Mouse (Mus musculus): Measurements from ENCODE around the gene Scgb2a2. TPM values are rescaled to one million over a fixed set of nuclear protein-coding genes. Genes with fewer than 3 reads are reported as not detected.
A peak's percentile ranks its signal among the peaks of the same experiment; 100 is the strongest.
"Not testable (repeated sequence)": the region's sequence is repeated elsewhere in the genome, so short reads cannot be mapped to it uniquely, and the experiment has no call there.

Gene Scgb2a2
- not detected in 2 replicates for polyA plus RNA-seq (2014; fragmentation: Nextera tagmentation; extraction: Ambion mirVana)

DNA sequence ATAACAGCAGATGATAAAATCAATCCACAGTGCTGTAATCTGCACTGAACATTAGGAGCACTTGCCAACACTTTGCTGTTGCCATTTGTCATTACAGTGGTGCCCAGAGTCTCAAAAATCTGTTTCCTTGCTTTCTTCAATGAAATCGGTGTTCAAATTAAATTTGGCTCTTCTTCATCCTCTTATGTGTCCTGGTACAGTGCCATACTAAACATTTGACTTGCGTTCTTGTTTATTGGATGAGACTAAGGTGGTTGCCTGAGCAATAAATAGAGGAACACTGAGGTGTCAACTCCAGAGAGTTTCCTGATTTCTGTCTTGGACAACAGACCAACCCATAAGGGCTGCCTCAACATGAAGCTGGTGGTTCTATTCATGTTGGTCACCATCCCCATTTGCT is at the start of gene Scgb2a2:
Gene Scgb2a2, plus strand, starts transcription at position 301 of the 400 bp plus-strand sequence.
- H3K9ac ChIP-seq (ENCODE audit: low read length), result no peak within 1 kb of the TSS
- no peak within 1 kb of the TSS for H3K4me2 ChIP-seq
- H3K9me3 ChIP-seq (ENCODE audit: control insufficient read depth, low read length), result no peaks in the 10 kb centered on the region
- ATAC-seq (ENCODE audit: low FRiP score) (no peak), DNase-seq (ENCODE audit: low spot score, missing footprints) (peak; percentile 21)
- H3K4me3 ChIP-seq (ENCODE audit: low read depth, low read length), result no peak within 1 kb of the TSS
- H3K4me1 ChIP-seq (ENCODE audit: control insufficient read depth, insufficient read depth, low read length), result no peaks in the 10 kb centered on the region
- no peak within 1 kb of the TSS for H3K27ac ChIP-seq (ENCODE audit: low read depth, low read length)
- H3K36me3 ChIP-seq (ENCODE audit: control insufficient read depth, insufficient read depth, low read length), result no peaks in the 10 kb centered on the region
- 87% methylated on average over 2 of the region's 2 CpGs for WGBS
- H3K27me3 ChIP-seq (ENCODE audit: control insufficient read depth, insufficient read depth, low read length), result no peaks in the 10 kb centered on the region

- not testable (repeated sequence) for H3K27ac ChIP-seq (ENCODE audit: low read depth, low read length); H3K9ac ChIP-seq (ENCODE audit: low read length); H3K36me3 ChIP-seq (ENCODE audit: control insufficient read depth, insufficient read depth, low read length); H3K9me3 ChIP-seq (ENCODE audit: control insufficient read depth, low read length); H3K4me1 ChIP-seq (ENCODE audit: control insufficient read depth, insufficient read depth, low read length); H3K27me3 ChIP-seq (ENCODE audit: control insufficient read depth, insufficient read depth, low read length)
- DNase-seq (ENCODE audit: low spot score, missing footprints), result peak; percentile 90
- ATAC-seq (ENCODE audit: low FRiP score), result peak; percentile 93
- 0 out of 2 replicates have a peak overlapping the region, but pooled peaks have one; percentile 23 for H3K4me2 ChIP-seq
- H3K4me3 ChIP-seq (ENCODE audit: low read depth, low read length), result peak overlapping the region; percentile 18; the same call in 1 of the 2 replicates
- 13% methylated on average over 18 of the region's 21 CpGs for WGBS
Observed at GRCm38 (mm10) chr19:9836581-9837340, 10.6 kb upstream of the Scgb2a2 start.

DNA sequence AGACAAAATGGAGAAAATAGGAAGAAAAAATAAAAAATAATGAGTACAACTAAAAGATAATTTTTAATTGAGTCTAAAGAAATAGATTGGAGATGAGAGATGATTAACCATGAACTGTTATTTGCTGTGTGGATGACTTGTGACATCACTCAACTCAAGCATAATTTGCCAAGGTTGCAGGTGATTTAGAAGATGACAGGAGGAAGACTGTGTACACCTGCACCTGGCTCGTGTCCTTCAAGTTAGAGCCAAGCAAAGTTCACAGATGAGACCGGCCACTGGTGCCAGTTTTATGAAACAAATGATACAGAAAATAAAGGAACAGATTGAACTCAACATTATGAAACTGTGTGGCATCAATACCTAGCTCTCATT is 10.0 kb upstream of the Scgb2a2 start:
- Histone ChIP-seq H3K4me3 (ENCODE audit: low read depth, low read length) (no peak overlapping the region), H3K27ac (ENCODE audit: low read depth, low read length) (no peak overlapping the region), H3K27me3 (ENCODE audit: control insufficient read depth, insufficient read depth, low read length) (no peaks in the 10 kb centered on the region), H3K9ac (ENCODE audit: low read length) (no peak overlapping the region), H3K4me1 (ENCODE audit: control insufficient read depth, insufficient read depth, low read length) (no peaks in the 10 kb centered on the region), H3K36me3 (ENCODE audit: control insufficient read depth, insufficient read depth, low read length) (no peaks in the 10 kb centered on the region), H3K4me2 (no peak overlapping the region), H3K9me3 (ENCODE audit: control insufficient read depth, low read length) (no peaks in the 10 kb centered on the region)
- peak; percentile 72 for ATAC-seq (ENCODE audit: low FRiP score)
- 67% methylated on average over 2 of the region's 2 CpGs for WGBS
- DNase-seq (ENCODE audit: low spot score, missing footprints), result no peak

DNA sequence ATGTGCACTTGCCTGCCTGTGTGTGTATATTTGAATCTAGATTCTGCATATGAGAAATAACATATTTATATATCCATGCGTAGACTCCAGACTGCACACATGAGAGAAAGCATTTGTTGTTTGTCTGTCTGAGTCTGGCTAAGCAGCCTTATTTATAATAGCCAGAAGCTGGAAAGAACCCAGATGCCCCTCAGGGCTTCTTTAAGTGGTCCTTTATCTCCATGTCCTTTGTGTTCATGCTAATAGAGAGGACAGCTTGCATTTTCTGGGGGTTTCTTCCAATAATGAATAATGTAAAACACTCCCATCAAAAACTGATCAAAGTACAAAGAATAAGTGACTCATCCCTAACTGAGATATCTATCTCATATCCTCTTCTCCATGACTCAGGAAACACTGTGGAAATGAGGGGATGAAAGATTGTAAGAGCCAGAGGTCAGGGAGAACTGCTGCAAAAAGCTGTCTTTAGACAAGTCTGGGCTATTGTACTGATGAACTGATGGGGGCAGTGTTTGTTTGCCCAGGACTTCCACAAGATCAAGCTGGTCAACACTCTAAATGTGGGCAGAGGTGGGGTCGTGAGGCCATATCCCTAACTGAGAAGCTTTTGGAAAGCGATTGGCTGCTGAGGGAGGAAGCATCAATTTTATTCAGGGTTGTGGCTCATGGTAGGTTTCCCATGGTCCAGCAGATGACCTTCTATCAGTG is 2.2 kb downstream of the Scgb2a2 start:
- not testable (repeated sequence) for H3K27ac ChIP-seq (ENCODE audit: low read depth, low read length)
- ATAC-seq (ENCODE audit: low FRiP score), result peak; percentile 62; the same call in 1 of the 2 replicates

DNA sequence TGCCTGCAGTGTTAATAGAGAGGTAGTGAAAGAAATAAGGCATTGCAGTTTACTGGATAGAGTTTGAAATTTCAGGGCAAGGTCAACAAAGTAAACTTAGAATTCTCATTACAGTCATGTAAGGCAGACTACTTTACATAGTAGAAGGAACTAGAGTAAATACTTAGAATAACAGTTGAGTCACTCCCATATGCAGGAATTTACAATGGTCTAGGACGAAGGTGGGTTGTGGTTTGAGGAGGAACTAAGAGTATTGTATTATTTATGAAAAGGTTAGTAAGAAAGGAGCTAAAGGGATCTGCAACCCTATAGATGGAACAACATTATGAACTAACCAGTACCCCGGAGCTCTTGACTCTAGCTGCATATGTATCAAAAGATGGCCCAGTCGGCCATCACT is 13.5 kb downstream of the Scgb2a2 start:
- not testable (repeated sequence) for ATAC-seq (ENCODE audit: low FRiP score)

More for the DNA sequence above, 2.2 kb downstream of the Scgb2a2 start:
- H3K4me1 ChIP-seq (ENCODE audit: control insufficient read depth, insufficient read depth, low read length); H3K9ac ChIP-seq (ENCODE audit: low read length); H3K4me2 ChIP-seq; H3K27me3 ChIP-seq (ENCODE audit: control insufficient read depth, insufficient read depth, low read length); H3K36me3 ChIP-seq (ENCODE audit: control insufficient read depth, insufficient read depth, low read length); H3K4me3 ChIP-seq (ENCODE audit: low read depth, low read length); H3K9me3 ChIP-seq (ENCODE audit: control insufficient read depth, low read length): not testable (repeated sequence)
- peak; percentile 56 for DNase-seq (ENCODE audit: low spot score, missing footprints)
- WGBS, result 52% methylated on average over 3 of the region's 3 CpGs

GRCm38 (mm10) chr19:9864856-9865255 is 17.5 kb downstream of the Scgb2a2 start:
- Histone ChIP-seq H3K9me3 (ENCODE audit: control insufficient read depth, low read length) (no peaks in the 10 kb centered on the region), H3K4me3 (ENCODE audit: low read depth, low read length) (no peak overlapping the region), H3K27ac (ENCODE audit: low read depth, low read length) (no peak overlapping the region), H3K9ac (ENCODE audit: low read length) (no peak overlapping the region), H3K4me1 (ENCODE audit: control insufficient read depth, insufficient read depth, low read length) (no peaks in the 10 kb centered on the region), H3K36me3 (ENCODE audit: control insufficient read depth, insufficient read depth, low read length) (no peaks in the 10 kb centered on the region), H3K27me3 (ENCODE audit: control insufficient read depth, insufficient read depth, low read length) (no peaks in the 10 kb centered on the region), H3K4me2 (no peak overlapping the region)
- WGBS, result 92% methylated on average over 1 of the region's 1 CpGs
- ATAC-seq (ENCODE audit: low FRiP score), result no peak
- DNase-seq (ENCODE audit: low spot score, missing footprints), result peak; percentile 19

More for the DNA sequence above, 13.5 kb downstream of the Scgb2a2 start:
- H3K4me3 ChIP-seq (ENCODE audit: low read depth, low read length); DNase-seq (ENCODE audit: low spot score, missing footprints); H3K27me3 ChIP-seq (ENCODE audit: control insufficient read depth, insufficient read depth, low read length); H3K4me2 ChIP-seq; H3K9me3 ChIP-seq (ENCODE audit: control insufficient read depth, low read length); H3K9ac ChIP-seq (ENCODE audit: low read length); H3K36me3 ChIP-seq (ENCODE audit: control insufficient read depth, insufficient read depth, low read length); H3K27ac ChIP-seq (ENCODE audit: low read depth, low read length); H3K4me1 ChIP-seq (ENCODE audit: control insufficient read depth, insufficient read depth, low read length): not testable (repeated sequence)
- WGBS, result 91% methylated on average over 2 of the region's 3 CpGs

GRCm38 (mm10) chr19:9865466-9865865 is 18.1 kb downstream of the Scgb2a2 start:
- Histone ChIP-seq H3K4me1 (ENCODE audit: control insufficient read depth, insufficient read depth, low read length) (no peaks in the 10 kb centered on the region), H3K9ac (ENCODE audit: low read length) (no peak overlapping the region), H3K4me3 (ENCODE audit: low read depth, low read length) (no peak overlapping the region), H3K9me3 (ENCODE audit: control insufficient read depth, low read length) (no peaks in the 10 kb centered on the region), H3K27me3 (ENCODE audit: control insufficient read depth, insufficient read depth, low read length) (no peaks in the 10 kb centered on the region), H3K4me2 (no peak overlapping the region), H3K27ac (ENCODE audit: low read depth, low read length) (no peak overlapping the region), H3K36me3 (ENCODE audit: control insufficient read depth, insufficient read depth, low read length) (no peaks in the 10 kb centered on the region)
- DNase-seq (ENCODE audit: low spot score, missing footprints), result peak; percentile 71
- ATAC-seq (ENCODE audit: low FRiP score), result no peak

DNA sequence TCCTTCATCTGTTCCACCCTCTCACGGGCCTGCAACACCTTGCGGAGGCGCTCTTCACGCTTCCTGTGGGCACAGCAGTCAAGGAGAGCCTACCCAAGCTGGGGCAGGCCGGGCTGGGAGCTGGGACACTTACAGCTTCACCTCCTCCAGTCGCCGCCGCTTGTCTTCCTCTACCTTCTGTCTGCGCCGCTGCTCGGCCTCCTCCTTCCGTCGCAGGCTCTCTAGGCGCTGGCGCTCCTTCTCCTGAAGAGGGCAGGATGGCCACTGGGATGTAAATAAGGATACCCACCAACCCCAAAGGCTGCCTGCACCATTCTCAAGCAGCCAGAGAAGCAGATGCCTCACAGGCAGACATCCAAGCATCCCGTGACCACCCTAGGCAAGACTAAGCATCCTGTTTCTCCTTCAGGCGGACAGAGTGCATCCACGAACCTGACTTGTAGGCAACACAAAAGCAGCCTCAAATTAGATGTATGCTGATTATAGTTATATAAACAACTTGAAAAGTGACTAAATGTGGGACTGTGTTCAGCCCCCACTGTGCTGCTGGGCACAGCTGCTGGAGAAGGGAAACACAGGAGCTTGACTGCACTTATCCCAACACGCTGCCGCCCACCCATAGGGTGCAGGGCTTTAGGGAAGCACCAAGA is 30.9 kb downstream of the Scgb2a2 start:
- Histone ChIP-seq H3K9me3 (ENCODE audit: control insufficient read depth, low read length) (no peaks in the 10 kb centered on the region), H3K4me1 (ENCODE audit: control insufficient read depth, insufficient read depth, low read length) (no peaks in the 10 kb centered on the region), H3K36me3 (ENCODE audit: control insufficient read depth, insufficient read depth, low read length) (peaks cover 61% of the 10 kb centered on the region), H3K27me3 (ENCODE audit: control insufficient read depth, insufficient read depth, low read length) (no peaks in the 10 kb centered on the region), H3K4me2 (no peak overlapping the region), H3K27ac (ENCODE audit: low read depth, low read length) (no peak overlapping the region), H3K4me3 (ENCODE audit: low read depth, low read length) (no peak overlapping the region), H3K9ac (ENCODE audit: low read length) (no peak overlapping the region)
- 95% methylated on average over 20 of the region's 20 CpGs for WGBS
- no peak for DNase-seq (ENCODE audit: low spot score, missing footprints)
- ATAC-seq (ENCODE audit: low FRiP score), result no peak

DNA sequence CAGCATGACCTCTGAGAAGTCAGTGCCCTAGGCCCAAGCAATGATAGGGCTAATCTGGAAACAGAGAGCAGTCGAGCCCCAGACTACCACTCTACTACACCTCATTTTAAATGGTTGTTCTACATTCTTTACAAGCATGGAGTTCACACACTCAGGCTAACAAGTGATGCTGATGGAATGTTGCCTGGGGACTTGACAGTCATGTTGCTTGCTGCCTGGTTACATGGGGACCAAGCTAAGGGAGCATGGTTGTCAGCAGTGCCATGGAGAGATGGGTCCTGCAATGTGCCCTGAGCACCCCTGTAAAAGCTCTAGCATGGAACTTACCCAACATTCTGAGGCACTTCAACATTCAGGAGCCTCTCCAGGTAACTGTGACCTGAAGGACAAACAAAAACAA is 39.0 kb downstream of the Scgb2a2 start:
- H3K9me3 ChIP-seq (ENCODE audit: control insufficient read depth, low read length), result no peaks in the 10 kb centered on the region
- H3K36me3 ChIP-seq (ENCODE audit: control insufficient read depth, insufficient read depth, low read length), result peaks cover 43% of the 10 kb centered on the region
- H3K27ac ChIP-seq (ENCODE audit: low read depth, low read length), result no peak overlapping the region
- WGBS, result 90% methylated on average over 1 of the region's 1 CpGs
- no peak overlapping the region for H3K4me3 ChIP-seq (ENCODE audit: low read depth, low read length)
- H3K9ac ChIP-seq (ENCODE audit: low read length), result no peak overlapping the region
- H3K4me1 ChIP-seq (ENCODE audit: control insufficient read depth, insufficient read depth, low read length), result no peaks in the 10 kb centered on the region
- no peaks in the 10 kb centered on the region for H3K27me3 ChIP-seq (ENCODE audit: control insufficient read depth, insufficient read depth, low read length)
- ATAC-seq (ENCODE audit: low FRiP score) (no peak), DNase-seq (ENCODE audit: low spot score, missing footprints) (no peak)
- H3K4me2 ChIP-seq, result no peak overlapping the region
